Mouse (Mus musculus): ENCODE measurements around the gene Lin28a.

- TF ChIP-seq GATA1 (IDR thresholded peaks at IDR 0.05; ENCODE audit: borderline replicate concordance, low read length) (no peak), FLI1 (IDR thresholded peaks at IDR 0.05; ENCODE audit: low read length) (no peak)
Observed at GRCm38 (mm10) chr4:134035953-134036352, 17.3 kb upstream of the Lin28a start.

All from megakaryocyte, embryonic 14.5 days (primary cell).